Mouse (Mus musculus): ENCODE data around the gene 1700122O11Rik. TPM values are rescaled to one million over a fixed set of nuclear protein-coding genes. Genes with fewer than 3 reads are reported as not detected.

1700122O11Rik gene
- polyA plus RNA-seq, 1 experiment from 2014 or later = not detected

DNA sequence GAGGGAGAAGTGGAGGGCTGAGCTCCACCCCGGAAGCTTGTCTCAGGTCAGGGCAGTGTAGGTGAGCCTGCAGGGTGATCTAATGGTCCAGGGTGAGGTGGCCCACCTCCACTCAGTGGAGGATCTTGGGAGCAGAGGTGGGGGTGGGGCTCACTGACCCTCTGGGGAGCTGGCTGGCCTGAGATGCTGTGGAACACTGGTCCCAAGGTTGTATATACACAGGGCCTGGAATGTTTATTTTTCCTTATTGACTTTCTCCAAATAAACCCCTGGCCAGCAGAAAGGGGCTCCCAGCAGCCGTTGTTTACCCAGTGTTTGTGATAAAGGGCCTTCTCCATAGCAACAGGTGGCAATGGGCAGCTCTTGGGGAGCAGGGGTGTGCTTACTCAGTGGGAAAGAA, 18.5 kb downstream of the 1700122O11Rik start:
- no peak for TF ChIP-seq EP300 (optimal IDR thresholded peaks at IDR 0.05)
- no peak for TF ChIP-seq CTCF (IDR thresholded peaks at IDR 0.05; ENCODE audit: low read depth)
- DNase-seq (ENCODE audit: low spot score) = peak; percentile 83
- H3K4me2 ChIP-seq (replicated peaks; ENCODE audit: low read depth) = no peak overlapping the region
- peak; percentile 87 for ATAC-seq (ENCODE audit: low FRiP score, low TSS enrichment)
- H3K36me3 ChIP-seq (ENCODE audit: control insufficient read depth, insufficient read depth, low read length) = no peaks in the 10 kb centered on the region
- WGBS = 15% methylated on average over 2 of the region's 2 CpGs
- H3K4me3 ChIP-seq (ENCODE audit: low read depth, low read length) = no peak overlapping the region
- peaks cover 7% of the 10 kb centered on the region for H3K4me1 ChIP-seq (replicated peaks; ENCODE audit: control insufficient read depth, insufficient read depth)
- no peaks in the 10 kb centered on the region for H3K9me3 ChIP-seq (ENCODE audit: control insufficient read depth, low read length)
- no peaks in the 10 kb centered on the region for H3K27me3 ChIP-seq (ENCODE audit: control insufficient read depth, insufficient read depth, low read length)
- H3K9ac ChIP-seq (ENCODE audit: low read length) = no peak overlapping the region
- H3K27ac ChIP-seq (replicated peaks) = 0 out of 2 replicates have a peak overlapping the region, but pooled peaks have one; percentile 30

DNA sequence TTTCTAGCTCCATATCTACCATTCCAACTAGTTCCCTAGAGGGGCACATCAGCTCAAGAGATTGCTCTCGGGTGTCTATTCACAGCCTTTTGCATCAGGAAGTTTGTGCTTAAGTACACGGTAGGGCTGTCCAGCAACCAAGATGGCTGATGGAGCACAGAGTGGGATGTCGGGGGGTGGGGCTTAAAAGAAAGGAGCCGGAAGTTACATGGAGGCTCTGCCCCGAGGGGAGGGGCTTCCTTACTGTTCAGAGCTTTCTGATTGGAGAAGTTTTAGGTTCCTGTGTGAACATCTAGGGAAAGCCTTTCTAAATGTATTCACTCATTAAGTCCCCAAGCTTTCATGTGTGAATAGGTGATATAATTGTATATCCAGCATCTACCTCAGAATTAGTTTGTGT, 21.5 kb downstream of the 1700122O11Rik start:
- no peak overlapping the region for H3K4me2 ChIP-seq (replicated peaks; ENCODE audit: low read depth)
- DNase-seq (ENCODE audit: low spot score) = no peak
- WGBS = 80% methylated on average over 5 of the region's 5 CpGs
- no peak overlapping the region for H3K9ac ChIP-seq (ENCODE audit: low read length)
- H3K4me1 ChIP-seq (replicated peaks; ENCODE audit: control insufficient read depth, insufficient read depth) = no peaks in the 10 kb centered on the region
- H3K36me3 ChIP-seq (ENCODE audit: control insufficient read depth, insufficient read depth, low read length) = no peaks in the 10 kb centered on the region
- TF ChIP-seq EP300 (optimal IDR thresholded peaks at IDR 0.05) = no peak
- no peak for TF ChIP-seq CTCF (IDR thresholded peaks at IDR 0.05; ENCODE audit: low read depth)
- no peak overlapping the region for H3K4me3 ChIP-seq (ENCODE audit: low read depth, low read length)
- H3K27me3 ChIP-seq (ENCODE audit: control insufficient read depth, insufficient read depth, low read length) = no peaks in the 10 kb centered on the region
- H3K27ac ChIP-seq (replicated peaks) = no peak overlapping the region
- H3K9me3 ChIP-seq (ENCODE audit: control insufficient read depth, low read length) = no peaks in the 10 kb centered on the region
- no peak for ATAC-seq (ENCODE audit: low FRiP score, low TSS enrichment)

DNA sequence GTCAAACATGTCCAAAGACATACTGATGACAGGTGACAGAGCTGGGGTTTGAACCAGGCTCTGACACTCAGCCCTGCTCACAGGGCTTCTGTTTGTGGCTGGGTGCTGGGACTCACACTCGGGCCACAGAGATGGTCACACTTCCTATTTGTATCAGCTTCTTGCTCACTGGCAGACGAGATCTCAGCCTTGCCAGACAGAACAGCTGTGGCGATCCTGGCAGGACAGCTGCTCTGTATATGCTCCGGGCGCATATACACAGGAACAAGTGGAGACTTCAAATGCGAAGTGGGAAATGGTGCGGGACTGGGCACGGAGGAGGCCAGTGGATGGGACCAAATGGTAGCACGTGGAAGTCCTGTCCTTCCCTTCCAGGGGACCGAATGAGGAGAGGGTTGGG, 25.5 kb downstream of the 1700122O11Rik start:
- DNase-seq (ENCODE audit: low spot score) = no peak
- 66% methylated on average over 10 of the region's 10 CpGs for WGBS
- no peaks in the 10 kb centered on the region for H3K36me3 ChIP-seq (ENCODE audit: control insufficient read depth, insufficient read depth, low read length)

DNA sequence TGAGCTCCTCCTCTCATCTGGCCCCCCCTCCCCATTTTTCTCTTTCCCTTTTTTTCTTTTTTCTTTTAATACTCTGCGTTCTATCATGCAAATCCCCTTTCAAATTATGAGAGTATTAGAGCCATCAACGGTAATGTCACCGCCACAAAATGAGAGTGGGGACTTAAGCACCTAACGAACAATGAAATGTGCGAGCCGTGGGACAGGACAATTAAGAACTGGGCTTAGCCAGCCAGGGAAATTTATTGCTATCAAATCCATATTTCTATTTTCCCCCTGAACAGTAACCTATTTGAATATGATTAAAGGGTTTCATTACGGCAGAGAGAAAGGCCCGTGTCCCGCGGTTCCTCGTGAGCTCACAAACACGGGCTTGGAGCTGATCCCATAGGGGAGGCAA, 27.0 kb downstream of the 1700122O11Rik start:
- no peaks in the 10 kb centered on the region for H3K36me3 ChIP-seq (ENCODE audit: control insufficient read depth, insufficient read depth, low read length)
- 78% methylated on average over 12 of the region's 12 CpGs for WGBS
- no peak overlapping the region for H3K27ac ChIP-seq (replicated peaks)
- H3K27me3 ChIP-seq (ENCODE audit: control insufficient read depth, insufficient read depth, low read length) = no peaks in the 10 kb centered on the region
- DNase-seq (ENCODE audit: low spot score) (no peak), ATAC-seq (ENCODE audit: low FRiP score, low TSS enrichment) (no peak)
- no peaks in the 10 kb centered on the region for H3K4me1 ChIP-seq (replicated peaks; ENCODE audit: control insufficient read depth, insufficient read depth)
- no peak overlapping the region for H3K4me3 ChIP-seq (ENCODE audit: low read depth, low read length)
- no peak overlapping the region for H3K4me2 ChIP-seq (replicated peaks; ENCODE audit: low read depth)
- H3K9ac ChIP-seq (ENCODE audit: low read length) = no peak overlapping the region
- no peak for TF ChIP-seq CTCF (IDR thresholded peaks at IDR 0.05; ENCODE audit: low read depth)
- no peak for TF ChIP-seq EP300 (optimal IDR thresholded peaks at IDR 0.05)
- no peaks in the 10 kb centered on the region for H3K9me3 ChIP-seq (ENCODE audit: control insufficient read depth, low read length)

More for the DNA sequence above, 25.5 kb downstream of the 1700122O11Rik start:
- Histone ChIP-seq H3K9me3 (ENCODE audit: control insufficient read depth, low read length) (no peaks in the 10 kb centered on the region), H3K27me3 (ENCODE audit: control insufficient read depth, insufficient read depth, low read length) (no peaks in the 10 kb centered on the region), H3K4me3 (ENCODE audit: low read depth, low read length) (no peak overlapping the region), H3K9ac (ENCODE audit: low read length) (no peak overlapping the region), H3K4me1 (replicated peaks; ENCODE audit: control insufficient read depth, insufficient read depth) (no peaks in the 10 kb centered on the region), H3K27ac (replicated peaks) (no peak overlapping the region), H3K4me2 (replicated peaks; ENCODE audit: low read depth) (no peak overlapping the region)
- TF ChIP-seq EP300 (optimal IDR thresholded peaks at IDR 0.05) (no peak), CTCF (IDR thresholded peaks at IDR 0.05; ENCODE audit: low read depth) (no peak)
- no peak for ATAC-seq (ENCODE audit: low FRiP score, low TSS enrichment)

DNA sequence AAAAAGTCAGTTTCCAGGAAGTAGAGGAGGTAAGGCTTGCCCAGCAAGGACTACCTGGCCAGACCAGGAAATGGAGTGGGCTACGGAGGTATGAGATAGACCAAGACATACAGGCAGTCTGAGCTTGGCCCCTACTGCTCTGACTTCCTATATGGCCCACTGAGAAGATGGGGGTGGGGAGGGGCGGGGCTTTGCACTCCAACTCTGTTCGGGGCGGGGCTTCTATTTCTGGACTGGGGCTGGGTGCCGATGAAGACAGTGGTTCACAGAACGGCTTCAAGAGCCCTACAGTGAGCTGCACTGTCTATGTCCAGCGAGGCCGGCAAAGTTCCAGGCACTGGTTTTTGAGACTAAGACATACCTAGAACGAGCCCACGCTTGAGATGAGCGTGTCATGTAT, 27.8 kb downstream of the 1700122O11Rik start:
- Histone ChIP-seq H3K27me3 (ENCODE audit: control insufficient read depth, insufficient read depth, low read length) (no peaks in the 10 kb centered on the region), H3K27ac (replicated peaks) (no peak overlapping the region), H3K4me3 (ENCODE audit: low read depth, low read length) (no peak overlapping the region), H3K9ac (ENCODE audit: low read length) (no peak overlapping the region), H3K9me3 (ENCODE audit: control insufficient read depth, low read length) (no peaks in the 10 kb centered on the region), H3K36me3 (ENCODE audit: control insufficient read depth, insufficient read depth, low read length) (no peaks in the 10 kb centered on the region), H3K4me1 (replicated peaks; ENCODE audit: control insufficient read depth, insufficient read depth) (no peaks in the 10 kb centered on the region), H3K4me2 (replicated peaks; ENCODE audit: low read depth) (no peak overlapping the region)
- DNase-seq (ENCODE audit: low spot score) = no peak
- WGBS = 71% methylated on average over 11 of the region's 11 CpGs
- TF ChIP-seq CTCF (IDR thresholded peaks at IDR 0.05; ENCODE audit: low read depth) = no peak
- no peak for TF ChIP-seq EP300 (optimal IDR thresholded peaks at IDR 0.05)
- ATAC-seq (ENCODE audit: low FRiP score, low TSS enrichment) = 0 out of 2 replicates have a peak, but pooled peaks have one; percentile 14

DNA sequence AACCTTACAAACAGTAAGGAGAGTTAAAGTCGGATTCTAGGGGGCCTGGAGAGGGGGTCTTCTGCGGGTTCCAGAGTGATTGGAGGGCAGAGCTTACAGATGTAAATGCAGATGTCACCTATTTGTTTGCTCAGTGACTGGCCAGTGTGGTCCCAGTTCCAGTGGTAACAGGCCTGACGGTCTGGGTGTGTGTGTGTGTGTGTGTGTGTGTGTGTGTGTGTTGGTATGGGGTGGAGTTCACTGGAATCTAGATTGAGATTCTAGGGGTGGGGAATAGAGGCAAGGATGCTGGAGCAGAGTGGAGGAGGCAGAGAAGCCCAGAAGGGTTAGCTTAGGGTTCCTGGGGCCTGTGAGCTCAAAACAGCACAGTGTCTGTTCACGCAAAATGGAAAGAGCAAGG, 32.3 kb downstream of the 1700122O11Rik start:
- peaks cover 5% of the 10 kb centered on the region for H3K4me1 ChIP-seq (replicated peaks; ENCODE audit: control insufficient read depth, insufficient read depth)
- no peak for TF ChIP-seq CTCF (IDR thresholded peaks at IDR 0.05; ENCODE audit: low read depth)
- no peak for TF ChIP-seq EP300 (optimal IDR thresholded peaks at IDR 0.05)
- H3K27me3 ChIP-seq (ENCODE audit: control insufficient read depth, insufficient read depth, low read length) = no peaks in the 10 kb centered on the region
- WGBS = 57% methylated on average over 4 of the region's 4 CpGs
- H3K9me3 ChIP-seq (ENCODE audit: control insufficient read depth, low read length) = no peaks in the 10 kb centered on the region
- H3K36me3 ChIP-seq (ENCODE audit: control insufficient read depth, insufficient read depth, low read length) = no peaks in the 10 kb centered on the region
- H3K4me2 ChIP-seq (replicated peaks; ENCODE audit: low read depth) = no peak overlapping the region
- ATAC-seq (ENCODE audit: low FRiP score, low TSS enrichment) (no peak), DNase-seq (ENCODE audit: low spot score) (peak; percentile 59)
- no peak overlapping the region for H3K4me3 ChIP-seq (ENCODE audit: low read depth, low read length)
- H3K27ac ChIP-seq (replicated peaks) = peak overlapping the region; percentile 40; the same call in 1 of the 2 replicates
- no peak overlapping the region for H3K9ac ChIP-seq (ENCODE audit: low read length)
